Mouse (Mus musculus) embryo, embryonic 11.5 days (tissue): ENCODE results near the gene Olfr846.

Experiments
- DNase-seq: peaks from one replicate; pipeline ENCODE4 v3.0.0-alpha.2; 2012; ENCODE audit warnings: low read depth, low spot score

The Olfr846 gene

DNA sequence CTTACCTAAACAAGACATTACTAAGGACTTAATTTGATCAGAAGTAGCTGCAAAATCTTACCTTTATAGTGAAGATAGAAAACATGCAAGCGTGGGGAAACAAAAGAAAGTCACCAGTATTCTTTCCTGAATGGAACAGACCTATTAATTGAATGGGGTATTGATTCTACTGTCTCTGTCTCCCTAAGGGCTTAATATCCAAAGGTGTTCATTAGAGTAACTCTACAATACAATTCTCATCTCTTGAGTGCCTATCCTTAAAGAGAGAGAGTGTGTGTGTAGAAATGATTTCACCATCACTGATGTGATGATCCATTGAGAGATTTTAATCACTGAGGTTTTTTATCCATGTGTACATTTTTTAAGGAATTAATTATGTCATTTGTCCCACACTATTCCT, at the start of gene Olfr846:
TSS of gene Olfr846 (minus strand) at position 101 of the 400 bp plus-strand sequence.
- DNase-seq: no peak

DNA sequence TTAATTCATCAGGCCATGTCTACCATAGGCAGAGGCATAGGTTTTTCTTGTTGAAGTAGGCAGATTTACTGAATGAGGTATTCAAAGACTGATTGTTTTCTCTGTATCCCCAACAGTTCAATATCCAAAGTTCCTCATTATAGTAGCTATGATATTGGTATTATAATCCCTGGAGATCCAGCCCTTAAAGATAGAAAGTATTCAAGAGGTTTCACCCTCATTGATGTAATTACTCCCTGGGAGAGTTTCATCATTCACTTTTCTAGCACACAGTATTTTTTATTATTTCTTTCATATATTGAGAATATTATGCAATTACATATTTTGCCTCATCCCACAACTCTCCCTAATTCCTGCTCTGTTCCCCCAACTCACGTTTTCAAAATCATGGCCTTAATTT, 14.8 kb upstream of the Olfr846 start, which contains the start of gene Olfr847:
TSS of gene Olfr847 (minus strand) at position 101 of the 400 bp plus-strand sequence.
- DNase-seq: no peak

DNA sequence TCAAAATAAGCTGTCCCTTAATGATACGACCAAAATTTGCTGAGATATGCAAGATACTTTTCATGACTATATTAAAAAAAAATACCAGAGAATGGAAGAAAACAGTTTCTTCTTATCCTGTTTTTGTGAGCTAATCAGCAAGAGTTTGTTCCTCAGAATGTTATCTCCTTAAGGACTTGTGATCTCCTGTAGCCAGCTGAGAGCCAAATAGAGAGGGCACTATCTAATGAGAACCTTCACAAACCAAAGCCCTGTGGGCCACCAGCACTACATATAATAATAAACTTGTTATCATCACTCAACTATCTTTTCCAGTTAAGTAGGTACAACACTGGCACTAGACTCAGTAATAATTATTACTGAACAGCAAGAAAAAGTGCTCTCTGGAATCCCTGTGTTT, 27.6 kb downstream of the Olfr846 start, which contains the start of gene Olfr845:
TSS of gene Olfr845 (plus strand) at position 301 of the 400 bp plus-strand sequence.
- DNase-seq: no peak

DNA sequence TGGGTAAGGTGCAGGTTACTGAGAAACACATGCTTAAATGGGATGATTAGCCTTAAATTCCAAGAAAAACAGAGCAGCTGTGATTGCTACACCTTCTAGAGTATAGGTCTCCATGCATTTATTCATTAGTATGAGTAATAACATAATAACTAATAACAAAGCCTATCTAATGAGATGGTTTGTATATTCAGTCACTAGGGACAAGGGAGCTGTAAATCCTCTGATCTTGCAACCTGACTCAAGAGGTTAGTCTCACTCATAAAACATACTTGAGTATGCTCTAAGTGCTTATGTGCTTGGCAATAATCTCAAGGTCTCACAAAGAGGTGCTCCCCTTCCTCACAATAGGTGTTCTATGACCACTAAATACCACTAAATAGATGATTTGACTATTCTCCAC, 47.8 kb downstream of the Olfr846 start, which contains the start of gene Olfr844:
TSS of gene Olfr844 (plus strand) at position 301 of the 400 bp plus-strand sequence.
- no peak for DNase-seq
